Mouse (Mus musculus) E14TG2a.4 (cell line): ENCODE results near the gene Mettl17.

Experiments
- H3K27me3 ChIP-seq: 2 replicates; pipeline ENCODE4 v1.6.1; 2014; ENCODE audit warnings: low read length, control low read depth; ENCODE audit not compliant: insufficient read depth
- H3K36me3 ChIP-seq: 2 replicates; pipeline ENCODE4 v1.6.1; 2014; ENCODE audit warnings: low read length, control low read depth; ENCODE audit not compliant: insufficient read depth
- H3K4me1 ChIP-seq: replicated peaks from 2 replicates; pipeline ENCODE4 v1.6.1; 2014; ENCODE audit warnings: low read depth, low read length, control low read depth
- H3K4me3 ChIP-seq: replicated peaks from 2 replicates; pipeline ENCODE4 v1.5.1; 2014; ENCODE audit warnings: mild to moderate bottlenecking, low read length
- H3K9me3 ChIP-seq: 2 replicates; pipeline ENCODE4 v1.6.1; 2014; ENCODE audit warnings: low read length, control low read depth
- CTCF ChIP-seq: conservative IDR thresholded peaks from 2 replicates; pipeline ENCODE4 v1.5.1; 2014; ENCODE audit warnings: low read length
- NANOG ChIP-seq: IDR thresholded peaks from 2 replicates; pipeline ENCODE4 v1.6.1; 2014; ENCODE audit warnings: borderline replicate concordance, low read length, mixed read lengths
- POU5F1 ChIP-seq: IDR thresholded peaks from 2 replicates; pipeline ENCODE4 v1.6.1; 2014; ENCODE audit warnings: low read length, borderline replicate concordance

Mettl17 gene

DNA sequence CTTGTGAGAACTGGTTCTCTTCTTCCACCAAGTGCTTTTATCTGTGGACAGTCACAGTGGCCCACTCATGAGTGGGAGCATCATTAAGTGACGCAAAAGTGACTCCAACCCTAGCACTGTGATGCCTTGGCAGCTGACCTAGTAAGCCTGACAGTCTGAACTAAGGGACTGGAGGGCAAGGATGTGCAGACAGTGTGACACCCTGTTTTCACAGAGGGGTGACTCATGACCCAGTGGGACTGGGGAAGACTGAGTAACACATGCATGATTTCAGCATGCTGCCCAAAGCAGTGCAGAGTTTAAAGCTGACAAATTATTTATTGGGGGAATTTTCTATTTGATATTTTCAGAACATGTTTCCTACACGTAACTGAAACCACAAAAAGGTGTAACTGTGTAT is 13.9 kb upstream of the Mettl17 start:
- no peaks in the 10 kb centered on the region for H3K9me3 ChIP-seq
- no peaks in the 10 kb centered on the region for H3K27me3 ChIP-seq
- H3K36me3 ChIP-seq = no peaks in the 10 kb centered on the region
- no peak for TF ChIP-seq CTCF
- TF ChIP-seq NANOG = no peak
- TF ChIP-seq POU5F1 = no peak
- no peak overlapping the region for H3K4me3 ChIP-seq
- H3K4me1 ChIP-seq = peaks cover 11% of the 10 kb centered on the region

DNA sequence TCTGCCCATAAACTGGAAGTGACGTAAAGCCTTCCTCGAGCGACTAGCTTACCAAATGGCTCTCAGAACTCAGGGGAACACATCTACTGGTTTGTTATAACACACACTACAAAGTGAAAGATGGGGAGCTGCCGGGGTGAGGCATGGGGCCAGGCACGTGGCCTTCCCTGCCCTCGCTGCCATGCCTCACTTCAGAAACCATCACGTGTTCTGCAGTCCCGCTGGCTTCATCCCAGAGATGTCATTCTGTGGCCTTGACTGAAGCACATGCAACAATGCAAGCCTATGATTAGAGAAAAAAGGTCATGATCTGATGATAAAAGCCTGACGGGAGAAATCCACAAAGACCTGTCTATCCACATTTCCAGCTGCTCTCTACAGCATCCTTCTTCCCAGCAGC is 12.9 kb upstream of the Mettl17 start:
- H3K4me1 ChIP-seq = peaks cover 10% of the 10 kb centered on the region
- H3K36me3 ChIP-seq = no peaks in the 10 kb centered on the region
- H3K27me3 ChIP-seq = no peaks in the 10 kb centered on the region
- H3K9me3 ChIP-seq = no peaks in the 10 kb centered on the region
- TF ChIP-seq NANOG (no peak), CTCF (no peak), POU5F1 (no peak)
- no peak overlapping the region for H3K4me3 ChIP-seq

GRCm38 (mm10) chr14:51877517-51877916 is 7.1 kb upstream of the Mettl17 start:
- no peak for TF ChIP-seq NANOG
- TF ChIP-seq CTCF = no peak
- TF ChIP-seq POU5F1 = no peak
- H3K4me3 ChIP-seq = no peak overlapping the region
- no peaks in the 10 kb centered on the region for H3K27me3 ChIP-seq
- H3K9me3 ChIP-seq = no peaks in the 10 kb centered on the region
- no peaks in the 10 kb centered on the region for H3K36me3 ChIP-seq
- H3K4me1 ChIP-seq = peaks cover 8% of the 10 kb centered on the region

- Histone ChIP-seq H3K4me3 (peak overlapping the region; percentile 68), H3K36me3 (peaks cover 19% of the 10 kb centered on the region), H3K9me3 (no peaks in the 10 kb centered on the region), H3K4me1 (peaks cover 24% of the 10 kb centered on the region), H3K27me3 (no peaks in the 10 kb centered on the region)
- peak; percentile 60 for TF ChIP-seq CTCF
- TF ChIP-seq POU5F1 = no peak
- no peak for TF ChIP-seq NANOG
Measured at GRCm38 (mm10) chr14:51883527-51884030, 1.1 kb upstream of the Mettl17 start.

DNA sequence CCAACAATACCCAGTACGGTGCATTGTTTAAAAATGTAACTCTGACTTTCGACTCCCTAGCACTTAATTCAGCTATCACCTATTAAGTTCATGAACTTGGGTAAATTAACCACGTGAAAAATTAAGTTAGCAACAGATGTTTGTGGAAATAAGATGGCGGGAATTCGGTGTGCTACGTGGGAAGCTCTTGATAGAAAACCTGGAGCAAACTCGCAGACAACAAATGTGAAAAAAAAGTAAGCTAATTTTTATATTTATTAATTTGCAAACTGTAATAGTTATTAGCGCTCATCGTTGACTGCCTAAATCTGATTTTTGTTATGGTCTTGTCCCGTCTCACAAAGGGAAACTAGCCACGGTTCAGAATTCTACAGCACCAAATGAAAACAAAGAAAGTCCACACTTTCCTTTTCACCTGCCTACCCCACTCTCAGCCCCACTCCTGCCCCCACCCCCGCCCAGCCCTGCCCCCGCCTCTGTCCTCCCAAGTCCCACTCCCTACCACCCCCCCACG is 554 bp upstream of the Mettl17 start:
- no peaks in the 10 kb centered on the region for H3K27me3 ChIP-seq

GRCm38 (mm10) chr14:51886051-51886450 is 1.4 kb downstream of the Mettl17 start:
- TF ChIP-seq NANOG (no peak), POU5F1 (no peak), CTCF (no peak)
- H3K36me3 ChIP-seq = peaks cover 43% of the 10 kb centered on the region
- H3K4me3 ChIP-seq = peak overlapping the region; percentile 94
- H3K4me1 ChIP-seq = peaks cover 25% of the 10 kb centered on the region
- no peaks in the 10 kb centered on the region for H3K9me3 ChIP-seq
- no peaks in the 10 kb centered on the region for H3K27me3 ChIP-seq

More for the DNA sequence above, 554 bp upstream of the Mettl17 start:
- H3K9me3 ChIP-seq = no peaks in the 10 kb centered on the region
- H3K4me1 ChIP-seq = peaks cover 24% of the 10 kb centered on the region
- TF ChIP-seq NANOG (no peak), POU5F1 (no peak), CTCF (no peak)
- peak overlapping the region; percentile 68 for H3K4me3 ChIP-seq
- H3K36me3 ChIP-seq = peaks cover 24% of the 10 kb centered on the region

DNA sequence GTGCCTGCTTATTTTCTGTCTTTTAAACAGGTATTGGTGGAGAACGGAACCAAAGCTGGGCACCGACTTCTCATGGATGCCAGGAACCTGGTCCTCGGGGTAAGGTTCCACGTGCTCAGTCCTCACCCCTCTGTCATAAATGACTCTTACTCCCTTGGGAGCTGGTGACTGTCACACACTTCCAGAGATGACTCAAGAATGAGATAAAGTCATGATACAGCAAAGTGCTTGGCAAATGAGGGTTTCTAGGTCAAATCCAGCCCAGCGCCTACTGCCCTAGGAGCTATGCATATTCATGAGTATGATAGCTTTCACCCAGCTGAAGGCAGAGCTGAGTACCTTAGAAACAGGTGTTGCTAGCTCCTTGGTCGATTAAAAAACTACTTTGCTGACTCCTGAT is 5.2 kb downstream of the Mettl17 start:
- Histone ChIP-seq H3K27me3 (peaks cover 3% of the 10 kb centered on the region), H3K4me1 (peaks cover 53% of the 10 kb centered on the region), H3K36me3 (peaks cover 52% of the 10 kb centered on the region), H3K4me3 (no peak overlapping the region), H3K9me3 (no peaks in the 10 kb centered on the region)
- TF ChIP-seq CTCF (no peak), POU5F1 (peak; percentile 75; the same call in 1 of the 2 replicates)

DNA sequence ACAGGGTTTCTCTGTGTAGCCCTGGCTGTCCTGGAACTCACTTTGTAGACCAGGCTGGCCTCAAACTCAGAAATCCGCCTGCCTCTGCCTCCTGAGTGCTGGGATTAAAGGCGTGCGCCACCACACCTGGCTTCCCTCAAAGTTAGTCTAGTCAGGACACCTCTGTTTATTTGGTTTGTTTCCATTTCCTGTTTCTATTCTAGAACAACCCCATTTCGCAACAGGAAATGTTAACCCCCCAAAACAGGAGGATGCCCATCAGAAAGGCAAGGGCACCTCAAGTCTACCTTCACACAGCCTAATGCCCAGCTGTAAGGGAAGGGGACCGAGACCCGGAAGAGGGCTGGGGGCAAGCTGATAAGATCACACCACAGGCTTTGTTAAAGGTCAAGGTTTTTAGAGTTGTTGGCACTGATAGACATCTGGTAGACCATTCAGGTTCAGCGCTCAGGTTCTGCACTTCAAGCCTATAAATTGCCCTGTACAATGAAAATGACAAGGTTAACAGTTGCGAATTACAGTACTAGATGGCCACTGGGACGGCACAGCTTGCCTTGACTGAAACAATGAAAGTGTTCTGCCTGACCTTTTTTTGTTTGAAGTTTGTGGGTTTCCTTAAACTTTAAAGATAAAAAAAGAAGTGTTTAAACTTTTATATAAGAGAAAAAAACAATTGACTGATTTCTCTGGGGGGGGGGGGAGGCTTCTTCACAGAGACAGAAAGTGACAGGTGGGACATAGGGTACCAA is 7.7 kb downstream of the Mettl17 start, which contains the start of gene Slc39a2:
Gene Slc39a2 (plus strand): TSS at position 699 of the 749 bp plus-strand sequence.
- Histone ChIP-seq H3K4me1 (peaks cover 42% of the 10 kb centered on the region), H3K36me3 (peaks cover 44% of the 10 kb centered on the region), H3K27me3 (peaks cover 16% of the 10 kb centered on the region), H3K4me3 (0 out of 2 replicates have a peak within 1 kb of the TSS, but pooled peaks have one; percentile 3), H3K9me3 (no peaks in the 10 kb centered on the region)
- TF ChIP-seq NANOG = peak; percentile 87
- no peak for TF ChIP-seq CTCF
